Mouse (Mus musculus): ENCODE results near the gene Osbpl8.

GRCm38 (mm10) chr10:111302486-111302885 is 137.9 kb downstream of the Osbpl8 start:
- TF ChIP-seq POLR2A (IDR thresholded peaks at IDR 0.05; ENCODE audit: insufficient read depth, low read length) (no peak), EP300 (IDR thresholded peaks at IDR 0.05; ENCODE audit: insufficient read depth, low read depth, low read length) (no peak), CTCF (IDR thresholded peaks at IDR 0.05; ENCODE audit: low read depth, low read length) (no peak)
